Mouse (Mus musculus) left cerebral cortex, postnatal 10 days (tissue): ENCODE results near the gene Tnik. TPM values are rescaled to one million over a fixed set of nuclear protein-coding genes. Genes with fewer than 3 reads are reported as not detected.

Experiments
- DNase-seq, 2 experiments: peaks; one replicate each; pipeline ENCODE4 v3.0.0; 2021 to 2022; ENCODE audit warnings: low spot score in 2 of 2, mixed read lengths in 1 of 2; ENCODE audit errors: extremely low spot score in 1 of 2
- intact Hi-C: fragments of 180-260 bp; cut with DNase I; formaldehyde crosslinking; loops from one replicate; pipeline ENCODE4 v1.15.1; 2025
- total RNA-seq, 2 experiments: library from RNA; stranded (reverse); gene quantifications; 2 replicates each; pipeline ENCODE4 v1.2.3; 2021

The Tnik gene
- total RNA-seq, 2 experiments from 2014 or later, result 235 to 250 TPM

DNA sequence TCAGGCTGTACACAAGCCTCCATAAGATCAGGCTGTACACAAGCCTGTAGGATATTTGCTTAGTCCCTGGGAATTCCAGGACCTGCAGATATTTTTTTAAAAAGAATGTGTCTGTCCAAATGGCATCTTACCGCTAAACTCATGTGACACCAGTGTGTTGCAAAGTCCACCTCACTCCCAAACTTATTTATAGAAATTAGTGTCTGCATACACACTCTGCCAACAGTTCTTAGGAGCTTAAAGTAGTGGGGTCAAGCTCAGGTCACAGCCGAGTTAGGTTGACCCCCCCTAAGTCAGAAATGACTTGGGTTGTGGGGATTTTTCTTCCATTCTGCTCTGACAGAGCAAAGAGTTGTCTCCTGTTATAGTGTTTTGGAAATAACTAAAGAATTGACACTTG lies 168.4 kb downstream of the Tnik start:
- DNase-seq, result no peak
- intact Hi-C loops, result no loop called here

DNA sequence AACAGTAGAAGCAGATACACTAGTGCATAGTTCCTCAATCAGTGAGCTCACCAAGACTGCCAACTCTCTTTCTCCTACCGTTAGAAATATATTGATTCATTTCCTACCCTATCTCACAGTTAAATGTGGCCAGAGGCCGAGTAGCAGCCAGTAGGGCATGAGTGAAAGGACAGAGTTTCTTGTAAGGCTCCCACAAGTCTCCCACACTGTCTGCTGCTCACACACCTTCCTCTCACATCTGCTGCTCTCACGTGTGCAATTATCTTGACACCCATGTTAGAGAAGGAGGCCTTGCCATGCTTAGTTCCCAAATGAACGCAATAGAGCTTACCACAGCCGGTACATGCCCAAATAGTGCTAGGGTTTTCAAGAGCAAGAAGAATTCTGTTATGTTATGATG lies 169.3 kb downstream of the Tnik start:
- no peak for DNase-seq
- intact Hi-C loops, result no loop called here

DNA sequence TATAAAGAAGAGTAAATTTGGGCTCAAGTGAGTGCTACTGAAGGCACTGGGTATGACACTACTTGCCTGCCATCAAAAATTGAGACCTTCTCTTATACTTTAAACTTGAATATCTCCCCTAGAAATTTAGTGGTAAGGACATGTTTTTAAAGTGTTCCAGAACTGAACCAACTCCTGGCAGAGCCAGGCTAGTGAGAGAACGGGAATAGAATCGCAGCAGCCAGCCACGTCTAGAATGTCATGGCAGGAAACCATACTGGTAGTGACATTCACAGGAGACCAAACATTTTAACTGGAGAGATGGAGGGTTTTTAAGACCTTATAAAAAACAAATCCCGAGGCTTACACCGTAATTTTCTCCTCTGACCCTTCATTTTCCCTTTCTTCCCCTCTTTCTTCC lies 172.5 kb downstream of the Tnik start:
- intact Hi-C loops, result no loop called here
- DNase-seq, result no peak

GRCm38 (mm10) chr3:28437429-28437828 lies 174.4 kb downstream of the Tnik start:
- DNase-seq, result no peak
- intact Hi-C loops, result no loop called here

DNA sequence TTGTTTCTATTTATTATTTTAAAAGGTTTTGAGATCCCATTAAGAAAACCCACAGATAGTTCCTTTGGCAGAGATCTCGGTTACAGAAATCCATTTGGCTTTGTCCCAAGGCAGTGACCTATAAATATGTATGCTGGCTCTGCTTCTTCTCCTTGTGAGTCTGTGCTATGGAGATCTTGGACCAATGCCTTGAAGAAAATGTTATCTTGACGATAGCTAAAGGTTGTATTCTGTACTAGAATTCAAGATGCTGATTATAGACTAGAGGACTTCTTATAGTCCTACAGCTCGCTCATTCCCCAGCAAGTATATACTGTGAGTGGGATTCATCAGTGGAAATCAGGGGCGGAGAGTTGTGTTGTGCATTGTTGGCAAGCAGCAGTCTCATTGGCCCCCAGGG lies 178.5 kb downstream of the Tnik start:
- intact Hi-C loops, result no loop called here
- DNase-seq, result peak in 1 of 2 experiments; percentile 49

DNA sequence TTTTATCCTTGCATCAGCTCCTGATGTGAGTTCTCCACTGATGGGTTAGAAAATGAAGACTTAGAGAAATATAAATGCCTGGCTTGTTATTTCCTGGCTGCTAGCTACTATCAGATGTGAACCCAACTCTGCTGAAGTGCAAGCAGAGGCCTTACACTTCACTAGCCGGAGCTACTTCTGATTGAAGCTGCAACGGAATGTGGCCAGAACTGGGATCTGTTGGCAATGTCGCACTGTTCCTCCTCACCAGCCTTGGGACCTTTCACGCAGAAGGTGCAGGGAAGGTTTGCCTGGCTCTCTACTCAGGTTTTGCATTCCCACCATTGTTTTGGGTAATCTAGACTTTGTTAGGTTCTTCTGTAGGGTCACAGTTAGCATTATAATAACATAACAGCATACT lies 179.1 kb downstream of the Tnik start:
- no peak for DNase-seq
- intact Hi-C loops, result no loop called here

- no peak for DNase-seq
- intact Hi-C loops, result no loop called here
Observed at GRCm38 (mm10) chr3:28447950-28448349, 184.9 kb downstream of the Tnik start.

- intact Hi-C loops, result no loop called here
- DNase-seq, result no peak
Observed at GRCm38 (mm10) chr3:28453458-28453857, 190.4 kb downstream of the Tnik start.

DNA sequence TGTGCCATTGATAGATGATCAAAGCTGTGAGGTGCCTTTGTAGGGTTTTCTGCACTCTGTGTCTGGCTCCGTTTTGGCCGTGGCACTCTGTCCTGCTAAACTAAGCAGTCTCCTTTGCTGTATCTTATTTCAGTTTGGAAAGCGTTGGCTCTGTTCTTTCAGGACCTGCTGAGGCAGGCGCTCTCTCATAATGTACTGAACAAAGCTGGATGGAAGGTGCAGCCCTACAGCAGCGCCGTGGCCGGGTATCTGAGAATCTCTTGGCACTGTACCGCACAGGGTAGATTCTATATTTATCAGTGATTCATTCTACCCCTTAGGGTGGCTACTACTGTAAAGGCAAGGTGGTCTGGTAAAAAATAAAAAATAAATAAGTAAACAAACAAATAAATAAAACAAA lies 193.8 kb downstream of the Tnik start:
- intact Hi-C loops, result no loop called here

DNA sequence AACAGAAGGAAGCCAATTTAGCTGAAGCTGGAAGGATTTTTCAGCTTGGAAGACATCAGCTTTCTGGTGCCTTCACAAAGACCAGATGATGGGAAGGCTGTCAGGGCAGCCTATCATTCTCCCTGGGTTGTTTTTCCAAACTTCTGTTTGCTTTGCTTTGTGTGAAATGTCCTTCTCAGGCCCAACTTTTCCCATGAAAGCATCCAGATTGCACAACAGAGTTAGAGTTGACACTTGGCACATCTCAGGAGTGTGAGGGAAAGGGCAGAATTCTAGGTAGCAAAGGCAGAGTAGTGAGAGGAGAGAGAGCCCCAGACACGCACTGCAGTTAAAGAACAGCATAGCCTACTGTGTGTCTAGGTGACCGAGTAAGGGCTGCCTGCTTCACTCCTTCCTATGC lies 194.5 kb downstream of the Tnik start:
- intact Hi-C loops, result no loop called here
- no peak for DNase-seq

More for the DNA sequence above, 193.8 kb downstream of the Tnik start:
- DNase-seq, result no peak

DNA sequence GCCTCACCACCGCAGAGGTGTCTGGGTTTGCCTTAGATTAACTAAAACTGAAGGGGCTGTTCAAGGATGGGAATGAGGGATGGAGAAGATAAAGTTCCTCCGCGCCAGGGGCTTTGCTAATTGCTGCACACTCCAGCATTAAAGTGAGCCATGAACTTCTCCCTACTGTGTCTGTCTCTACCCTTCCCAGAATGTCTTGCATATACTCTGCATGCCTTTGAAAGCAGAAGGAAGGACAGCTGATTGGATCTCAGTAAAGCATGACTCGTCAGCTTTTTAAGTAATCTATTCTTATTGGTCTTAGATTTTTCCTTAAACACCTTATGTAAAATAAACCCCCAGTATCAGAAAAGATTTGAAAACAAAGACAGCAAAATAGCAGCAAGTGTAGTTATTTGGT lies 203.7 kb downstream of the Tnik start:
- intact Hi-C loops, result no loop called here
- no peak for DNase-seq

DNA sequence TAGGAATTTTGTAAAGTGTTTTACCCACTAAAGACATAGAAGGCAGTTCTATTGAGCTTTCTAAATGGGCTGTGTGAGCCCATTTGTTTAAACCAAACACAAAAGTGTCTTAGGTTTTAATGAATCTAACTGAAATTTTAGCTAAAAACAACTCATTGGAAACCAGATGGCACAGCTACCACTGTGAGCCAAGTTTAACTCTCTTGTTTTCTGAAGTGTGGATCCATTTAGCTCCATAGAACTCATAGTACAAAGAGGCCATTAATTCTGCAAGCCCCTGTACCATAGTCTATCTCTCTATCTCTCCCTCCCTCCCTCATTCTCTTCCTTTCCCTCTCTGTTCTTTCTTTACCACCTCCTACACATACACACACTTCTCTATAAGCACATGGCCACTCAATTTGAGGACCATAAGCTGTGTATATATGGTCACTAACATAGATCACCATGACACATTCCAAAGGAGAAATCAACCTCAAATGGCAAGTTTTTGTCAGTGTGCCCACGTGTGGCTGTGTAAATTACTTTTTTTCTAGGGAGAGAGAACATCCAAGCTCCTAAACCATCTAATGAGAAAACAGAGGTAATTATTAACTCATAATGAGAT lies 204.2 kb downstream of the Tnik start:
- intact Hi-C loops, result no loop called here
- peak in 1 of 2 experiments; percentile 45 for DNase-seq

- intact Hi-C loops, result no loop called here
- no peak for DNase-seq
Observed at GRCm38 (mm10) chr3:28467871-28468285, 204.9 kb downstream of the Tnik start.

DNA sequence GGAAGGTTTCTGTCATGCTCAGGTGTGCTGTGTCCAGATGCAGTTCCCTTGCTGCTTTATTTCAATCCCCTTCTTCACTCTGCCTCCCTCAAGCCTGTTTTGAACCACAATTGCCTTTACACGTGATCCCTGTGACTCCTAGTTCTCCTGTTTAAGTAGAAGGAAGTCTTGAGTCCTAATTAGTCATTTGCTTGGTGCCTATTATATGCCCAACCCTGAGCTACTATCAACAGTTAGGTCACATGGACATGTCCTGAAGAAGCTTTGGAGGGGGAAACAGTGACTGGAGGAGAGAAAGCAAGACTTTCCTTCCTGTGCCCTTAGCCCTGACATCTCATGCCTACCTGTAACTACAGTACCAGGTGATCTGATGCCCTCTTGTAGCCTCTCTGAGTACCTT lies 210.4 kb downstream of the Tnik start:
- no peak for DNase-seq
- intact Hi-C loops, result no loop called here

GRCm38 (mm10) chr3:28477373-28477772 lies 214.4 kb downstream of the Tnik start:
- no peak for DNase-seq
- intact Hi-C loops, result no loop called here

DNA sequence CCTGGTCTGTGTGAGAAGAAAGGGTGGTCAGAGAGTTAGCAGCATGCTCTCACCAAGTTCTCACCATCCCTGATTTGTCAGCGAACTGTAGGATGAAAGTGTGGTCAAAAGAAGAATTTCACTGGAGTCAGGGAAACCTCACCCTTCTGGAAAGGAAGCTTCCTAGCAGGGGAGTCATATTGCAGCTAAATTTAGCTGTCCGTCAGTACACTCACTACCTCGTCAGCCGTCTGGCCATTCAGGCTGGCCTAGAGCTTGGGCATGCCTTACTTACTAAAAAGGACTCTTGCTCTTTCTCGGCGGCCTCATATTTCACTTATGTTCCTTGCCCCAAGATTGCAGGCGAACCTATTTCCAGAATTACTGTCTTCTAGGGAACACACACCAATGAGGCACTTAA lies 222.7 kb downstream of the Tnik start:
- no peak for DNase-seq
- intact Hi-C loops, result no loop called here

DNA sequence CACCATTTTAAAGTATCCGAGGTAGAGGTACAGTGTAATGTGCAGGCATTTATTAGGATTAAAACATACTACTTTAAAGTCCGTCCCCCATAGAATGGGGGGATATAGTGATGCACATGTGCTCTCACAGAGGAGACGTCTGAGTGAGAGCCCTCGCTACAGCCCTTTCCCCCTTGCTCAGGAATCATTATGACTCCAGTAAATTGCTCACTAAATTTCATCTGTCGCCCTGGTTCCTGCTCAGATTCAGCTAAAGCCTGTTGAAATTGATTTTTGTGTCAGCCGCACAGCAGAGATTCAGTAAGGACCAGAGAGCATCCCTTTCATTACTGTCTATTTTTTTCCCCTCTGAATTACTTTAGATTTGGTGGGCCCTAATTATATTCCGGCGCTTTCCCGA lies 224.4 kb downstream of the Tnik start:
- intact Hi-C loops, result no loop called here
- DNase-seq, result no peak

- intact Hi-C loops, result no loop called here
- no peak for DNase-seq
Observed at GRCm38 (mm10) chr3:28491085-28492041, 228.3 kb downstream of the Tnik start.

- intact Hi-C loops, result no loop called here
- DNase-seq, result no peak
Observed at GRCm38 (mm10) chr3:28496806-28497502, 233.9 kb downstream of the Tnik start.

DNA sequence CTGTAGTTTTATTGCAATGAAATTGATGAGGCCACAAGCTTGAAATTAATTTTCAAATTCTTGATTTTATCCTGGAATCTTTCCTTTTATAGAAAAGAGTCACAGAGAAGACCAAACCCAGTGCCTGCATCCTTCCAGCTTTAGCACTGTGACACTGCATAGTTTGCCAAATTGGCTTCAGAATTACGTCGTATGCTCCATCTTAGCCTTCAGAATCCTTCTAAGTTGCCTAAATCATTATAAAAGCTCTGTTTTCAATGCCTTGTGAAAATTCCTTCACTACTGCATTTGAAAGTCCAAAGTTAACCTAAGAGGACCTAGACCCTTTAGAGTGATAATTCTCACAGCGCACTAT lies 234.5 kb downstream of the Tnik start:
- intact Hi-C loops, result no loop called here
- no peak for DNase-seq
